Comparison of ENCODE assay signal across 9 mouse cellular contexts in genomic region chr8:125474876-125475275, GRCm38 (mm10).
DNase-seq lines count a peak whose midpoint lies in the region; ATAC-seq lines count a peak whose summit lies in the region.
"Had no signal": no experiment of that assay in that cellular context is flagged by ENCODE, and none has a peak within 500 bp of the region (broad histone marks: within the 10 kb centered on the region; RNA-seq: fewer than 3 reads in every experiment).

No protein-coding gene starts in this region.

- no peaks in the 10 kb centered on the region for H3K27me3 ChIP-seq in liver, embryonic 12.5 days (replicated peaks)
- H3K27me3 ChIP-seq: Patski had no signal

- no peak for ATAC-seq in liver, embryonic 12.5 days
- ATAC-seq: Patski had no signal

- H3K4me3 ChIP-seq in liver, embryonic 12.5 days: no peak overlapping the region

- no peak overlapping the region for H3K9ac ChIP-seq in liver, embryonic 12.5 days

- H3K36me3 ChIP-seq in liver, embryonic 12.5 days: peaks cover 5% of the 10 kb centered on the region

- 76% methylated on average over 12 of the region's 12 CpGs for WGBS in liver, embryonic 12.5 days (ENCODE audit: insufficient replicate concordance)

- H3K4me1 ChIP-seq in liver, embryonic 12.5 days: no peaks in the 10 kb centered on the region

- H3K4me2 ChIP-seq in liver, embryonic 12.5 days: no peak overlapping the region

- H3K27ac ChIP-seq in liver, embryonic 12.5 days: no peak overlapping the region

- H3K9me3 ChIP-seq in liver, embryonic 12.5 days (replicated peaks): no peaks in the 10 kb centered on the region

- peak; percentile 25 for DNase-seq in left cerebral cortex, adult 11 months (ENCODE audit: low spot score)
- no peak for DNase-seq in left cerebral cortex, adult 8-10 months (ENCODE audit: low spot score in 2 of 2)
- peak; percentile 65 for DNase-seq in cerebellum, adult 11-12 months
- peak; percentile 35 to 48 for DNase-seq in gastrocnemius, adult 8-10 months (ENCODE audit: low spot score in 2 of 2)
- DNase-seq in kidney, postnatal 25 days: peak; percentile 69 to 70
- DNase-seq in right cerebral cortex, postnatal 4 days: peak; percentile 58
- no peak for DNase-seq in retina, embryonic 14.5 days (ENCODE audit: low spot score)

Comparison
In these comparisons a context has a peak if more than half of its experiments do, and no peak if none do; other contexts are left out.
1. DNase-seq: peak in left cerebral cortex, adult 11 months (single experiment), cerebellum, adult 11-12 months (single experiment), gastrocnemius, adult 8-10 months (2 of 2), kidney, postnatal 25 days (2 of 2) and right cerebral cortex, postnatal 4 days (single experiment); none in left cerebral cortex, adult 8-10 months (0 of 2) and retina, embryonic 14.5 days (single experiment).